Mouse (Mus musculus): ENCODE data around the gene Nsg2. TPM values are rescaled to one million over a fixed set of nuclear protein-coding genes. Genes with fewer than 3 reads are reported as not detected.

Gene Nsg2
- total and polyA plus RNA-seq, 2 experiments from 2014 or later = 641 to 1,042 TPM

- ATAC-seq (ENCODE audit: low FRiP score) (no peak), DNase-seq (ENCODE audit: low spot score) (no peak)
- WGBS = 91% methylated on average over 4 of the region's 4 CpGs
- H3K4me2 ChIP-seq (ENCODE audit: low read depth, low read length, poor library complexity, severe bottlenecking) = no peak overlapping the region
- no peaks in the 10 kb centered on the region for H3K36me3 ChIP-seq (ENCODE audit: insufficient read depth, low read length)
- no peak overlapping the region for H3K9ac ChIP-seq (replicated peaks; ENCODE audit: low read length, poor library complexity, severe bottlenecking)
- H3K9me3 ChIP-seq (ENCODE audit: low read length) = no peaks in the 10 kb centered on the region
- TF ChIP-seq CTCF (IDR thresholded peaks at IDR 0.05) = no peak
- H3K4me3 ChIP-seq (ENCODE audit: low read depth, low read length) = no peak overlapping the region
- H3K4me1 ChIP-seq (ENCODE audit: insufficient read depth, low read length) = peaks cover 14% of the 10 kb centered on the region
- H3K27me3 ChIP-seq (ENCODE audit: insufficient read depth, low read length) = no peaks in the 10 kb centered on the region
- peak overlapping the region; percentile 68; the same call in 1 of the 2 replicates for H3K27ac ChIP-seq (ENCODE audit: low read depth, low read length)
Measured at GRCm38 (mm10) chr11:32106647-32106985, 106.4 kb downstream of the Nsg2 start.

- WGBS = 31% methylated on average over 8 of the region's 8 CpGs
- no peaks in the 10 kb centered on the region for H3K36me3 ChIP-seq (ENCODE audit: insufficient read depth, low read length)
- H3K9ac ChIP-seq (replicated peaks; ENCODE audit: low read length, poor library complexity, severe bottlenecking) = peak overlapping the region; percentile 39; the same call in 1 of the 2 replicates
- H3K4me2 ChIP-seq (ENCODE audit: low read depth, low read length, poor library complexity, severe bottlenecking) = no peak overlapping the region
- ATAC-seq (ENCODE audit: low FRiP score) = no peak
- H3K27me3 ChIP-seq (ENCODE audit: insufficient read depth, low read length) = no peaks in the 10 kb centered on the region
- no peak for DNase-seq (ENCODE audit: low spot score)
- H3K27ac ChIP-seq (ENCODE audit: low read depth, low read length) = peak overlapping the region; percentile 51; the same call in 1 of the 2 replicates
- no peaks in the 10 kb centered on the region for H3K9me3 ChIP-seq (ENCODE audit: low read length)
- peaks cover 13% of the 10 kb centered on the region for H3K4me1 ChIP-seq (ENCODE audit: insufficient read depth, low read length)
- TF ChIP-seq CTCF (IDR thresholded peaks at IDR 0.05) = no peak
- no peak overlapping the region for H3K4me3 ChIP-seq (ENCODE audit: low read depth, low read length)
Measured at GRCm38 (mm10) chr11:32108441-32108840, 108.2 kb downstream of the Nsg2 start.

Other genes starting within 250 kb of the Nsg2 start
- gene Cpeb4, start 128.3 kb upstream of the Nsg2 start, total RNA-seq (2014; rRNA removed) = 103 and 124 TPM in 2 replicates
- gene Cpeb4, start 128.3 kb upstream of the Nsg2 start, polyA plus RNA-seq (2015; fragmentation: Nextera tagmentation; extraction: Ambion mirVana) = 16.9 and 19.1 TPM in 2 replicates
- gene 4930524B15Rik, start 34.9 kb upstream of the Nsg2 start, total RNA-seq (2014; rRNA removed) = 0.94 TPM in 1 of 2 replicates, not detected in the other
- 0.47 and 0.48 TPM in 2 replicates for gene 4930524B15Rik, start 34.9 kb upstream of the Nsg2 start, polyA plus RNA-seq (2015; fragmentation: Nextera tagmentation; extraction: Ambion mirVana)
- 0.33 TPM in 1 of 2 replicates, not detected in the other for gene Il9r, start 199.8 kb downstream of the Nsg2 start, total RNA-seq (2014; rRNA removed)
- gene Il9r, start 199.8 kb downstream of the Nsg2 start, polyA plus RNA-seq (2015; fragmentation: Nextera tagmentation; extraction: Ambion mirVana) = 0.04 TPM in 1 of 2 replicates, not detected in the other
- gene Snrnp25, start 205.0 kb downstream of the Nsg2 start, total RNA-seq (2014; rRNA removed) = 13.3 and 23.6 TPM in 2 replicates
- 47.8 and 48.9 TPM in 2 replicates for gene Snrnp25, start 205.0 kb downstream of the Nsg2 start, polyA plus RNA-seq (2015; fragmentation: Nextera tagmentation; extraction: Ambion mirVana)
- gene Rhbdf1, start 221.8 kb downstream of the Nsg2 start, total RNA-seq (2014; rRNA removed) = 27.4 and 55.6 TPM in 2 replicates
- 17.6 and 21.0 TPM in 2 replicates for gene Rhbdf1, start 221.8 kb downstream of the Nsg2 start, polyA plus RNA-seq (2015; fragmentation: Nextera tagmentation; extraction: Ambion mirVana)
- 31.7 and 35.0 TPM in 2 replicates for gene Mpg, start 226.0 kb downstream of the Nsg2 start, total RNA-seq (2014; rRNA removed)
- gene Mpg, start 226.0 kb downstream of the Nsg2 start, polyA plus RNA-seq (2015; fragmentation: Nextera tagmentation; extraction: Ambion mirVana) = 31.2 and 37.7 TPM in 2 replicates

All from midbrain, postnatal 0 days (tissue).